Mouse (Mus musculus) cerebellum, postnatal 14 days (tissue): ENCODE data around the gene Fam117a.

Experiments used
- DNase-seq, 2 experiments: peaks; one replicate each; pipeline ENCODE4 v3.0.0; 2021; ENCODE audit warnings: mixed read lengths in 2 of 2

Fam117a gene

DNA sequence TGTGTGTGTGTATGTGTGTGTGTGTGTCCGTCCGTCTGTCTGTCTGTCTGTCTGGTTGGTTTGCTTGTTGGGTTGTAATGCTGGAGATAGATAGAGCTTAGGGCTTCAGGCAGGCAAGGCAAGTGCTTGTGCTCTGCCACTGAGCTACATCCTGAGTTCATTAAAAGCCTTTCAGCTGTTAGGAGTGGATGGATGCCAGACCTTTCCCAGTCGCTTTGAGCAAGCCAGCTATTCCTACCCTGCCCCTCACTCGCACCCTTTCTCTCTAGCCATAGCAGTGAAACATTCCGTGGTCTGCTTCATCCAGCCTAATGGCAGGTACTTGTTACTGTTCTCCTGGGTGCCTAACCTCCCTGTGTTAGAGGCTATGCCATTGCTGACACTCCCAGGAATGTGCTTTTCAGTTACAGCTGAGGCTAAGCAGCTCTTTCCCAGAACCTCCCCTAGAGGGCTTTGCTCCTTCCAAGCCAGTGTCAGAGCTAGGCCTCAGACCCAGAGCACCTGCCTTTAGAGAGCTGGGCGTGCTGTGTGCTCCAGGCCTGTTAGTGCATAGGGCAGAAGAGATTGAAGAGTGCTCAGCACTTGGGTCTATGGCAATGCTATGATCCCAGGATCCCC is 29.6 kb downstream of the Fam117a start:
- peak; percentile 46 to 51 for DNase-seq

DNA sequence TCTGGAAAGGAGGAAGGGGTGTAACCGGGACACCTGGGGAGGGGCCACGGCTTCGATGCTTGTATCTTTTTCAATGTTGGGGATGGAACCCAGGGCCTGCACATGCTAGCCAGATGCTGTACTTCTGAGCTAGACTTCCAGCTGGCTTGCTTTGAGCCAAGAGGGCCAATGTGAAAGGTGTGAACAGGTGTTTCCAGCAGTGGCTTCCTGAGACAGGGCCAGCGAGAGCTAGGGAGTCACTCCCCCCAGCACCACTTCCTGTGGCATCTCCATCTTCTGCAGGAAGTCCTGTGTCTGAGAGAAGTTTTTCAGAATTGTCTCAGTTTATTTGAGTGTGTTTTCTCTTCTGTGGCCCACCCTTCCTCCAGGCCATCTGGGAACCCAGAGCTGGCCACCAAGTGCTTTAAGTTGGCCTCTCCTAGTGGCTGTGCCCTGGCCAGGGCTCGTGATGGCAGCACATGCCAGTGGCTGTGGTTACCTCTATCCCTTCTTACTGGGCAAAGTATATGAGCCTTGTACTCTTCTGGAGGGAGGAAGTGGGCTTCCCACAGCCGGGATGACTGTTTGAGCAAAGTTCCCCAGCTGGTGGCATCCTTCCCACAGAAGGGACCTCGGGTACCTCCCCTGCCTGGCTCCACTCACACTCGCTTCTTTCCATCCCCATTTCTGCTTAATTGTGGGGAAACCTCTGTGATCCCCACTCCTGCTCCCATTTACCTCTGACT is 30.4 kb downstream of the Fam117a start:
- DNase-seq, result no peak

DNA sequence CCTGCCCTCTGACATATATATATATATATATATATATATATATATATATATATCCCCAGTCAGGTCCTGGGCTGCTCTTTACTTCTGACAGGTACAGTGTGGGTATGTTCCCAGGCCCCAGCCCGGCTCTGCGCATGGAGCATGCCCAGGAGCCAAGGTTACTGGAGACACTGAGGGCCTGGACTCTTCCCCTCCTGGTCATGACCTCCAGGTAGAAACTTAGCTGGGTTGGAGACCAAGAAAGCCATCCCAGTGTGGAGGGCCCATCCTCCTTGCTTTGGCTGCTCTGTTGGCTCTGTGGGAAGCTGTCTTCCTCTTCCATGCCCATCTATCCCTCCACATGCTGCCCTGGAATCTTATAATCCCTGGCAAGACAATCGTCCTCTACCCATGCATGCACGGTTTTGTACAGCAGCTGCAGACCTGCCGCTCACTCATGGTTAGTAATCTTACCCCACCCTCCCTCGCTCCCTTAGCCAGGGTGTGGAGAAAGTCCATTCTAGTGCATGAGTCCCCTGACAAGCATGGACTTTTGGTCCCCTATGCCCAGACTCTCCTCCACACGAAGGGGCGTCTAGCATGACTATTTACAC is 31.5 kb downstream of the Fam117a start:
- no peak for DNase-seq

DNA sequence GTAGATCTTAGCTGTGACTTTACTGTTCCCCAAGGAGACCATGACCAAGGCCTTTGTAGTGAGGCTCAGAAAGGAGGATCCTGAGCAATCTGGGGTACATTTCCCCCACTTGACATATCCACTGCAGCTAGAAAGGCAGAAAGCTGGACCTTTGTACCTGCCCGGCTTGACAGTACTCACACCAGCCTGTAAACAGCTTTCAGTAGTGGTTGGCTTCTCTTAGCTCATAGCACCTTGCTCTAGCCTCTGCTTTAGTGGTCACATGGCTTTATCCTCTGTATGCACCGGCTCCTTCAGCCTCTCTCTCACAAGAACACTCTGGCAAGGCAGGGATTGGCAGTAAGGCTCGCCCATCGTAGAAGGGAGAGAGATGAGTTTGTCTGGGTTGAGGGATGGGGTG is 32.1 kb downstream of the Fam117a start:
- no peak for DNase-seq

DNA sequence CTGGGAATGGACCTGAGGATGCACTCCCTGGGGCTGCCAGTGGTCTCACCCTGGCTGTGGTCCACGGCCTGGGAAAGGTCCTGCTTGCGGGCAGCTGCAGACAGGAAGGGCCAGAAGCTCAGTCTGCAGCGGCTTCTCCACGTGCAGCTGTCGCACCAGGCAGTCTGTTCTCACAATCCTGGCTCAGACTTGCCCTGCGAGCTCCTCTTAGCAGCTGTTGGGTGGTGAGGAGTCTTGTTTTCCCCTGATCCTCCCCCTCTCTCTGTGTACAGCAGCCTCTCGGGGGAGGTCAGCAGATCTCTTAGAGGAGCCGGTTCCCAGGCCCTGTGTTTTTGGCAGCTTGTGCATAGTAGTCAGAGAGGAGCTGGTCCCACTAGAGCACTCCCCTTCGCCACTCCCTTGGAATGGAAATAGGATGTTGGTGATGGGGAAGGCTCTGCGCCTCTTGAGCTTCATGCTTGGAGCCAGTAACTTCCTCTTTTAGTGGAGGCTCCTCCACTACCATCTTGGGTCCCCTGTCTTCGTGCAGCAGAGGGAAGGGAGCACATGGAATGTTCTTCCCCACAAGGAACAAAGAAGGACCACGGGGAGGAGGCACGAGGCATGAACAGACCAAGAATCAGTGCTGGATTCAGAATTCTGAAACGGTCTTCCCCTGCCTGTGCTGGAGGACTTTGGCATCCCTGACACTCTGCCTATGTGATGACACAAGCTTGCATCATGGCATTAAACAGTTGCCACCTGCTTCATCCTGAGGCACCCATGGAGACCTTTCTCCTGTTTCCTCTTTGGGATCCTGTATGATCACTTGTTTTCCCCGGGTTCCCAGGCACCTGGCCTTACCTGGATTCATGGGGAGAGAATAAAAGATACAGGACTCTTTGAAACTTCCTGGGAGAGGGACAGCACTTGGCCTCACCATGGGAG is 33.4 kb downstream of the Fam117a start:
- no peak for DNase-seq

DNA sequence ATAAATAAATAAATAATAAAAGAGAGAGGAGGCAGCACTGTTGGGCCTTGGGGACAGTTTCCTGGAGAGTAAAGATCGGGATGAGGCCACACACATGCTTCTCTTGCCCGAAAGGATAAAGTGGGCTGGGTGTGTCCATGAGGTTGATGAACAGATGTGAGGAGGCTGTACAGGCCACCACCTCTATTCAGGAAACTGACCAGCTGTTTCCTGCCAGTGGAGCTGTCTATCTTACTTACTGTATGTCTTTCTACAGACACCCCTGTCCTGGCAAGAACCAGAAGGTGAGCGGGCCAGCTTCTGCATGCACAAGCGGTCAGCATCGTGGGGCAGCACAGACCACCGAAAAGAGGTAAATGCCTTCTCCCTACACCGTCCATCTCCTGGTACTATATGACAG is 34.4 kb downstream of the Fam117a start:
- DNase-seq, result no peak

DNA sequence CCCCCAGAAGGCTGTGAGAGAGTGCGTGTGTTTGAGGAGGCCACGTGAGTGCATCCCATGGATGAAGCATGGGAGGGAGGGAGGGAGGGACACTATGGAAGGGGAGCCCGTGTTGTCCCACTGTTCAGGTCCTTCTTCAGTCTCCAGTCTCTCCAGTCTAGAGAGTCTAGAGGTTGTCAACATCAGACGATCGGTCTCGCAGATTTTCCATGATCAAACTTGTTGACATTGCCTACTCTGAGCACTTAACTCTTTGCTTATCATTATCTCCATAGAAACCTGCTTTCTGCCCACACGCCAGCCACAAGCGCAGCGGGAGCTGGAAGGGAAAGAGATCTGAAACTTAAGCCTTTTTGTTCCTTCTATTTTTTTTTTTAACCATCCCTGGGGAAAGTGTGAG is 42.1 kb downstream of the Fam117a start:
- no peak for DNase-seq

DNA sequence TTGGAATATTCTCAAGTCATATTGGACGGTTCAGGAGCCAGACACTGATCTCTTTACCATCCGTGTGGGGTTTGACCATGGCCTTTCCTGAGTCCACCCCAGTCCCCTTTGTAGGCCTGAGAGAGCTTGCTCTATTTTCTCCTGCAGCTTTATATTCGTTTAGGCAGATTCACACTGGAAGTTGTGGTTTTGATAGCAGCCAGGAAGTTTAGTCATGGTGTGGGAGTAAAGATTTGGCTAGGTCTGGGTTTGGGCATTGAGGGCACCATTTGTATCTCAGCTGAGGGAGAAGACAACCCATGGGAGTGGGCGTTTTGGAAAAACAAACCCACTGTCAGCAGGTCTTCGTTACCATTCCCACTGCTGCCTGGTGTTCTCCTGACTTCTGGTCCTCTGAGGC is 42.7 kb downstream of the Fam117a start:
- no peak for DNase-seq

DNA sequence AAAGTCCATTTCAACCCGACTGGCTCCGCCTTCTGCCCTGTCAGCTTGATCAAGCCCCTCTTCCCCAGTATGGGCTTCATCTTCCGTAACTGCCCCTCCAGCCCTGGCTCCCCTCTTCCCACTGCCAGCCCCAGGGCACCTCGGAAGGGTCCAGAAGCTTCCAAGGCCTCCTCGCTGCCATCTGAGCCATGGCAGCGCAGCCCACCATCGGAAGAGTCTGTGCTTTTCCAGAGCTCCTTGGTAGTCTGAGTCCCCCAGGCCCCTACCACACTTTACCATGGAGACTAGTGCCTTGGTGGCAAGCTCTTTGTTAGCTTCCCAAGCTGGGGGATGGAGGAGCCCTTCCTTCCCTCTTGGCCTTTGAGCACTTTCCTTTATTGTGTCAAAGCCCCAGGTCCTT is 43.9 kb downstream of the Fam117a start:
- DNase-seq, result no peak

DNA sequence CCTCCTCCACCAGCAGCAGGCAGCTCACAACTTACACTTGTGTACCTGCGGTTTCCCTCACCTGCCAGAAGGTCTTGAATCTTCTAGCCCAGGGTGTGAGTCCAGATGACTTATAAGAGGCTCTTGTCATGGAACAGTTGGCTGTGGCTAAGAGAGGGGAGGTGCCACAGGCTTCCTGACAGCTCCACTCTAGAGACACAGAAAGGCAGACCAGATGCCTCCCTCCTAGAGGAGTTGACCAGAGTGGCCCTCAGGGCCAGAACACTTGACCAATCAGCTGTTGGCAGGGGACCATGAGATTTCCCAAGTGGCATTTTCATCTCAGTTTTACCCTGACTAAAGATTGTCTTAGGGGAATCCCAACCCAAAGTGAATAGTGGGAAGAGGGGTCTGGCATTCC is 44.3 kb downstream of the Fam117a start:
- DNase-seq, result no peak

DNA sequence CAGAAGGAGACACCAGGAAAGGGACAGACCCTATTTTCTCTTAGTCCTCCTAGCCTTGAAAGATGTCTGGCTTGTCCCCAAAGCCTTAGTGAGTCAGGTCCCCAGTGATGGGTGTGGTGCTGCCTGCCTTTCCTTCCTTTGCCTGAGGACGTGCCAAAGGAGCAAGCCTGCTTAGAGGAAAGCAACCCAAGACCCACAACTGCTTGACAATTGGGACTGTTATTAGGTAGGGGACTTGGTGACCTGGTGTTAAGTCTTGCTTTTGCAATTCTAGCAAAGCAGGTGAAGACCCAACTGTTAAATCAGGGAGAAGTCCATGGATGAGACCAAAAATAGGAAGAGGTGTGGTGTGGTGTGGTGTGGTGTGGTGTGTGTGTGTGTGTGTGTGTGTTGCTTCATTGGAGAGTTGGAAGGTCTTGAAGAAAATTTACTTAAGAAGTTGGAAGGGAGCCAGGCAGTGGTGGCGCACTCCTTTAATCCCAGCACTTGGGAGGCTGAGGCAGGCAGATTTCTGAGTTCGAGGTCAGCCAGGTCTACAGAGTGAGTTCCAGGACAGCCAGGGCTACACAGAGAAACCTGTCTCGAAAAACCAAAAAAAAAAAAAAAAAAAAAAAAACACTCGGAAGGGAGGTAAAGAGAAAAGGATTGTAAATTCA is 46.6 kb downstream of the Fam117a start:
- DNase-seq, result no peak

DNA sequence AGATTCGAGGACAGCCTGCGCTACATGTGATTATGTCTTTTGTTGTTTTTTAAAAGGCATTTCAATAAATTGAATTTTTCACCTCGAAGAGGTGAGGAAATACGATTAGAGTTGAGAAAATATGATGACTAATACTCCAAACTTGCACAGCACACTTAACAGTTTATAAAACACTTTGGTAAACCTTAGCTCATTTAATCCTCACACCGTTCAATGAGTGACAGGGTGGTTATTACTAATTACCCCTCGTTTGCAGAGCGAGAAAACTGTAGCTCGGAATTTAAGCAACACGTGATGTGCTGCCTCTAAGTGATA is 47.1 kb downstream of the Fam117a start:
- DNase-seq, result no peak

DNA sequence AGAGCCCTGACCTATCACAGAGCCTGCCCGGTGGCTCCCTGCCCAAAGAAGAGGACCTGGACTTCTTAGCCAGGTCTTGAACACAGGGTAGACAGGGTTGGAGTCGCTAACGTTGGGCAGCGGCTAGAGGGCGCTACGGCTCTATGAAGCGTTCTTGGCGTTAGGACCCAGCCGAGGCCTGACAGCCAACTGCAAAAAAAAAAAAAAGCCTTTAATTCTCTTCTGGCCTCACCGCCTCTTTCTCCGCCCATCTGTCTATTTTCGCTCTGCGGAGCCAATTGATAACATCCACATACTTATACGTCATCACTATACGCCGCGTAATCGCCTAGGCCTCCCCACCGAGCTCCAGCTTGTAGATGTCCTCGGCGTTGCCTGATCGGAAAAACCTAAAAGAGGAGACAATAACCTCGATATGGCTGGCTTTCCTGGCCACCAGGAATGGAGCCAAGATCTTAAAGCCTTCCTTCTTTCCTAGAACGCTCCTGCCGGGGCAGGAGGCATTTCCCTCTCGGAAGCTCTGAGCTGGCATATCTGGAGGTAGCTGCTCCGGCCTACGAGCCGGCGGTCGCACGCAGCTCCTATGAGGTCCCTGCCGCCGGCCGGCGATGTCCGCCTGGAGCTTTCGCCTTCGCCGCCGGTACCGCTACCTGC is 47.6 kb downstream of the Fam117a start, which contains the start of gene Slc35b1:
TSS of gene Slc35b1 (plus strand) at position 374 of the 654 bp plus-strand sequence.
- peak; percentile 96 for DNase-seq

DNA sequence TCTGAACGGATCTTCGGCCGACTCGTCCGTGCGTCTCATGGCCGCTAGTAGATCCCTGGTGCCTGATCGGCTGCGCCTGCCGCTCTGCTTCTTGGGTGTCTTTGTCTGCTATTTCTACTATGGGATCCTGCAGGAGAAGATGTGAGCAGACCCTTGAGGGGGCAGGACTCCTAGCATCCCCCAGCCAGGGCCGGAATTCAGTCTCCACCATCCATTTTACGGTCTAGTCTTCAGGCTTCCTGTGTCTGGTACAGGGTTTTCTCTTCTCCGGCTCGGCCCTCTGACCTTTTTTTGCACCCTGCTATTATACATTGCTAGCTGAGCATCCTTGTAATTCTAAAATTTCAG is 48.1 kb downstream of the Fam117a start:
- DNase-seq, result no peak

DNA sequence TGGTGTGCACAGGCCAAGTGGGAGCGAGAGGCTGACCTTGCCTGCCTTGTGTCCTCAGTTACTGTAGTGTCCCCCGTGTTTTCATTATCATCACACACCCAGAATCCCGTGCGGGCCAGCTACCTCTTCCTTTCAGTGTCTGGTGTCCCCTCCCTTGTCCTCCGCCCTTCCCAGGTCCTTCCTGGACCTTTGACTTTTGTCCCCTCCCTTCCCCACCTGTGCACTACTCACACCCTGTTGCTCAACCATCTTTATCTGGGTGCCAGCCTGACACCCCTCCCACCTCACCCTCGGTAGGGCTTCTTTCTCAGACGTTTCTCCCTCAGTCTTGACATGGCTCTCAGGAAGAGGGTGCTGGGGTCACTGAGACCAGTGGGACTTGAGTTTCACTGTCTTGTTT is 50.5 kb downstream of the Fam117a start:
- no peak for DNase-seq

DNA sequence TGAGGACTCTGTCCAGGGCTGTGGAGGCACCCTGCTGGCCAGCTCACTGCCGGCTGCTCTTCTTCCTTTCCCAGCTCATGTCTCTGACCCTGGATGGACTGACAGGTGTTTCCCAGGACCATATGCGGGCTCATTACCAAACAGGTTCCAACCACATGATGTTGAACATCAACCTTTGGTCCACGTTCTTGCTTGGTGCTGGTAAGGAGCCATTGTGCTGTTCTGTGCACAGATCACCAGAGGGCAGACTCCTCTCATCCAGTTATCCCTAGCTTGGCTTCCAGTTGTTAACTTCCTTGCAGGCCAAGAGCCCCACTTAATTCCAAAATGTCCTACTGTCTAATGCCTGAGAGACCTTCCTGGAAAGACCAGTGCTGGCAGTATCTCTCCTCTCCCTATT is 52.2 kb downstream of the Fam117a start:
- DNase-seq, result peak; percentile 60 to 67

DNA sequence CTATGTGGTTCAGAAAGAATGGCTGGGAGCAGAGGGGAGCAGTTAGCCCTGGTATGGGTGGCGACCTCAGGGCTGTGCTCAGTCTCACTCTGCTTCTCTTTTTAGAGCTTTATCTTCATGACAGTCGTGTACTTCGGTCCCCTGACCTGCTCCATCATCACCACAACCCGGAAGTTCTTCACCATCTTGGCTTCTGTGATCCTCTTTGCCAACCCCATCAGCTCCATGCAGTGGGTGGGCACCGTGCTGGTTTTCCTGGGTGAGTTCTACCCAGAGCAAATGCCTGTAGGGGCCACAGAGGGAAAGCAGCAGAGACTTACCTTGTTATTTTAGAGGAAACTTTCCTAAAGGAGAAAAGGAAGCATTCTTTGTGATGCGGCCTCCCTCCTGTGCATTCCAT is 53.6 kb downstream of the Fam117a start:
- DNase-seq, result no peak

DNA sequence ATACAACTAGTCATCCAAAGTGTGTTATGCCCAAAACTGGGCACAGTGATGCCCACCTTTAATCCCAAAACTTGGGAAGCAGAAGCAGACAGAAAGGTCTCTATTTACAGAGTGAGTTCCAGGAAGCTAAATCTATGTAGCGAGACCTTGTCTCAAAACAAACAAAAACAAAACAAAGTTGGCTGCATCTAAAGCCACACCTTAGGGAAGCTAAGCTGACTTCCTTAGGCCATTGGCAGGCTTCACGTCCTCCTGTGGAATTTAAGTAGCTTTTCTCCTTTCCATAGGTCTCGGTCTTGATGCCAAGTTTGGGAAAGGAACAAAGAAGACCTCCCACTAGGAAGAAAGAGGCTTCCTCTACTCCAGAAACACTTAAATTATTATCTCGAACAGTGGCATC is 54.4 kb downstream of the Fam117a start:
- DNase-seq, result no peak

DNA sequence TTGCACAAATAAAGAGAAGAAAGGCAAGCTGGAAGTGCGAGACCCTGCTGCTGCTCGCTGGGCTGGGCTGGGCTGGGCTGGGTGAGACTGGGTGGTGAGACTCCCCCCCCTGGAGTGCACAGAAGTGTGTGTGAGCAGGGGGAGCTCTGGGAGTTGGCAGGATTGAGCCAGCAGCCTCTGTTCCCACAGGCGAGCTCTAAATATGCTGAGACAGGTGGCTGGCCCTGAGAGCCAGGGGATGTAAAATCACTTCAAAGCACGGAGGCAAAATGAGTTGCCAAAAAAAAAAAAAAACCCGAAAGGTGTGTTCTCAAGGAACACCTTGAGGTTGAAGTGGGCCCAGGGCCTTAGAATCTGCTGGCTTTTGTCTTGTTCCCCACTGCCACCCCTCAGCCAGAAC is 54.9 kb downstream of the Fam117a start:
- peak; percentile 68 to 79 for DNase-seq

DNA sequence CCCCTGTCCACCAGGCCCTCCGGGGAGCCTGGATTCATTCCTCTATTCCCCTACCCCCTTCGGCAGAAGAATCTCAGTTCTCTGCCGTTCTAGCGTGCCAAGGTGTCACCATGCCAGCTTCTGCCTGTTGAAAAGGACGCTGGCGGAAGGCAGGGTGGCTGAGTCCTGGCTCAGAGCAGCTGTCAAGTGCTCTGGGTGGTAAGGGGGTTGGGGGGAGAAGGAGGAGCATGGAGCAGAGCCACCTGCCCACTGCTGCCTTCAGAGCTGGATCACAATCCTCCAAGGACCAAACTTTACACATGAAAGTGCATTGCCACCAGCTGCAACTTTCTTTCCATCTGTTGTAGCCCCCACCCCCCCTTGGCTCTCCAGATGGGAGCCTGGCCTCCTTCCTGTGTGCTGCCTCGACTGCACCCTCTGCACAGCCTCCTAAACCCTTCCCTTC is 55.4 kb downstream of the Fam117a start:
- peak; percentile 94 for DNase-seq

DNA sequence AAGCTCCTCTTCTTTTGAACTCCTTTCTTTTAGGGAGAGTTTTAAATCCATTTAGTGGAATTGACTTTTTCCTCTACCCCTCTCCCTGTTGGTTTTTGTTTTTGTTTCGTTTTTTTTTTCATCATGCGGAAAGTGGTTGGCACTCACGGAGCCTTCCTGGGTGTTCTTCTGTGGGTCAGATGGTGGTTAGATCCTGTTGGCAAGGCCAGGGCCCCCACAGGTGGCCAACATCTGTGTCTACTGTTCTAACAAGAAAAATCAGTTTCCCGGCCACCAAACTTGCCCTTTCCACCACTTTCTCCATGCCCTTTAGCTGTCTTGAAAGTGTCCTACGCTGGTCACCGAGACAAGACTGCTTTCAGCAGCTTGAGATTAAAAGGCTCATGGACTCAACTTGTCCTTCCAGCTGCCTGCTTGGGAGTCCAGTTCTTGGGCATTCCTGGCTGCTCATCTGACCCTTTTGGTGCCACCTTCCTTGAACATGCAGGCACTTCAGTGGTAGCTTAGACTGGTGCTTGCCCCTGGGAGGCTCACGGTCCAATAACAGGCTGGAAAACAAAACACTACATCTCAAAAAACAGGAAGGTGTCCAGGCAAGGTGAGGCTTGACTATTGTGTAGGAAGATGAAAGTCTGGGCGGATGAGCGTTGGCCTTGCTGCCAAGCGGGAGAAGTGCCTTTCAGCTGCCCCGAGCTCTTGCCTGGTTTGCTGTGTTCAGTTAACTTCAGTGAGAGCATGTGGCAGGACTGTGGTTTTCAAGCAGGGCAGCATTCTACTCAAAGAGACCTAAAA is 56.1 kb downstream of the Fam117a start:
- peak in 1 of 2 experiments; percentile 53 for DNase-seq

DNA sequence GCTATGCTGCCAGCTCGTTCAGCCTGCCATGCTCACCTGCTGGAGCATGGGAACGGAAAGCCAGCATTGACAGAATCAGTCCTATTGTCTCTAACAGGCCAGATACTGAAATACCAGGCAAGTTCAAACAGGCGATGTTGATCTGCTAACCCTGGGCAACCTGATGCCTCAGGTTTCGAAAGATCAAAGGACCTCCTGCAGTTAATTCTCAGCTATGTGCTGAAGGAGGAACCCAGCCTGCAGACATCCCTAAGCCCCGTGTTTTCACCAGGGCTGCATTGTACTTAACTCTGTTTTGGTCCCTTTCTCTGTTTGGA is 56.6 kb downstream of the Fam117a start:
- no peak for DNase-seq
